Mouse (Mus musculus): ENCODE measurements at regions not wholly inside any gene's neighbourhood (a gene's known extent, or its start where the extent isn't known, plus 50 kb on each side); places are given as distances from the start of the nearest gene placed in this dataset.

DNA sequence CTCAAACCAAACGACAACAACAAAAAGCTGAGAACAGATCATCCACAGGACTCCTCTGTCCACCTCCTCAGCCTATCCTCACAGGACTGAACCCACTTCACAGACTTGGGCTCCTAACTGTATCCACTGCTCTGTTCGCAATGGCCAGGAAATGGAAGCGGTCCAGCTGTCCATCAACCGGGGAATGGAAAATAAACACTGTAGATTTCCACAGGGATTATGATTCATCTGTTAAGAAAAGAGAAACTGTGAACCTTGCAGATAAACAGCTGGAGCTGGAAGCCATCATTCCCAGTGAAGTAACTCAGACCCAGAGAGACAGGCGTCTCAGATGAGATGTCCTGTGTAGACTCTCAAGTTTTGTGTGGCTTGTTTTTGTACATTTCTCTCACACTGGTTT is 340.4 kb upstream of the Trpc7 start:
- no peak overlapping the region for H3K27ac ChIP-seq (replicated peaks)
- H3K4me3 ChIP-seq = no peak overlapping the region
- no peak for DNase-seq (ENCODE audit: low spot score)
- H3K27me3 ChIP-seq (replicated peaks; ENCODE audit: low read depth, poor library complexity, severe bottlenecking) = no peaks in the 10 kb centered on the region
- H3K4me1 ChIP-seq = peaks cover 18% of the 10 kb centered on the region
- 81% methylated on average over 5 of the region's 5 CpGs for WGBS
- H3K36me3 ChIP-seq (replicated peaks) = no peaks in the 10 kb centered on the region
- no peaks in the 10 kb centered on the region for H3K9me3 ChIP-seq

DNA sequence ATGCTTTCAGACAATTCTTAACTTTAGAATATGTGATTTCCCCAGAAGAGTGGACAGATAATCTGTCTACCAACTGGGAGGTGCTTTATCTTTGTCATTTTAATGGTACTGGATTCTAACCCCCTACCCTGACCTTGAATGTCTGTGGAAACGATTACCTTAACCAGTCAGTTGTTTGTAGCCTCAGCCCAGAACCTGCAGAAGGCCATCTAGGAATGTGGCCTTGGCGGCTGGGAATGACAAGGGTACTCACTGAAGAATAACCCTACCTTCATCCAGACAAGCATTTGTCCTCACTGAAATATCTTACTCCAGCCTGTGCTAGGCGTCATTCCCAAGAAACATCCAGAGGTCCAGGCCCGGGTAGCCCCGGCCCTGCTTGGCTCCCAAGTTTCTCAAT is 337.1 kb upstream of the Trpc7 start:
- H3K9me3 ChIP-seq = no peaks in the 10 kb centered on the region
- no peaks in the 10 kb centered on the region for H3K36me3 ChIP-seq (replicated peaks)
- H3K4me3 ChIP-seq = no peak overlapping the region
- H3K27me3 ChIP-seq (replicated peaks; ENCODE audit: low read depth, poor library complexity, severe bottlenecking) = no peaks in the 10 kb centered on the region
- no peak overlapping the region for H3K27ac ChIP-seq (replicated peaks)
- peaks cover 18% of the 10 kb centered on the region for H3K4me1 ChIP-seq
- DNase-seq (ENCODE audit: low spot score) = no peak
- WGBS = 89% methylated on average over 5 of the region's 5 CpGs

DNA sequence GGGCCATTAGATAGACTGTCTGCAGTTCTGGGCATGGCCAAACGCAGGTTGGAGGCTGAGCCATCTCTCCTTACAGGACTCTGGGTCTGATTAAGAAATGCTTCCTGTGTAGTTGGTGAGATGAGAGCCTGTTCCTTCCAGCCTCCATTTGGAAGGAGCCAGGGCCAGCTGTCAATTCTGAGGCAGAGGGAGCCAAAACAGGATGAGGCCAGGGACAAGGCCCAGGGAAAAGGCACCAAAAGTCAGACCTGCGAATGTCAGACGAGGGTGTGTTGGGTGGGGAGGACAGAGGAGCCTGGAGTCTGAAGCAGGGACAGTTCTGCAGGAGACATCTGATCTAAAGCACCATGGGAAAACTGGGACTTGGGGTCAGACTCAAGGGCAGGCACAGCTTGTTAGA is 335.9 kb upstream of the Trpc7 start:
- Histone ChIP-seq H3K27me3 (replicated peaks; ENCODE audit: low read depth, poor library complexity, severe bottlenecking) (no peaks in the 10 kb centered on the region), H3K36me3 (replicated peaks) (no peaks in the 10 kb centered on the region), H3K4me3 (no peak overlapping the region), H3K4me1 (peaks cover 11% of the 10 kb centered on the region), H3K27ac (replicated peaks) (peak overlapping the region; percentile 40; the same call in 1 of the 2 replicates), H3K9me3 (no peaks in the 10 kb centered on the region)
- peak; percentile 30 for DNase-seq (ENCODE audit: low spot score)
- WGBS = 51% methylated on average over 3 of the region's 3 CpGs

DNA sequence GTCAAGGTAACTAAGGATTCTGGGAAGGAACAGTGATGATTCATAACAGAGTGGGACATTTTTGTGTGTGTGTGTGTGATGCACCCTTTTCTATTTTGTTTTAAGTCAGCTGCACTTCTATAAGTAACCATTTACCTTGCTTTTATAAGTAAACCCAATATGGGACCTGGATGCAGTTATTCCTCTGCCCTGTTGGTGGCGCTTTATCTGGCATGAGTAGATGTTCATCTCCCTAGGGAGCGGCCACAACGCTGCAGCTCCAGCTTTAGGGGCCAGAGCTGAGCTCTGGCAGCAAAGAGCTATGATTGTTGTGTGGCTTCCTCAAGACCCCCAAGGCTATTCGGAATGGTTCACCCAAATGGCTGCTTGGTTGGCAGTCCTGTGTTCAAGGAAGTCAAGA is 334.5 kb upstream of the Trpc7 start:
- no peak for DNase-seq (ENCODE audit: low spot score)
- no peaks in the 10 kb centered on the region for H3K9me3 ChIP-seq
- WGBS = 52% methylated on average over 4 of the region's 4 CpGs
- H3K27ac ChIP-seq (replicated peaks) = no peak overlapping the region
- peaks cover 10% of the 10 kb centered on the region for H3K4me1 ChIP-seq
- H3K36me3 ChIP-seq (replicated peaks) = no peaks in the 10 kb centered on the region
- no peak overlapping the region for H3K4me3 ChIP-seq
- no peaks in the 10 kb centered on the region for H3K27me3 ChIP-seq (replicated peaks; ENCODE audit: low read depth, poor library complexity, severe bottlenecking)

DNA sequence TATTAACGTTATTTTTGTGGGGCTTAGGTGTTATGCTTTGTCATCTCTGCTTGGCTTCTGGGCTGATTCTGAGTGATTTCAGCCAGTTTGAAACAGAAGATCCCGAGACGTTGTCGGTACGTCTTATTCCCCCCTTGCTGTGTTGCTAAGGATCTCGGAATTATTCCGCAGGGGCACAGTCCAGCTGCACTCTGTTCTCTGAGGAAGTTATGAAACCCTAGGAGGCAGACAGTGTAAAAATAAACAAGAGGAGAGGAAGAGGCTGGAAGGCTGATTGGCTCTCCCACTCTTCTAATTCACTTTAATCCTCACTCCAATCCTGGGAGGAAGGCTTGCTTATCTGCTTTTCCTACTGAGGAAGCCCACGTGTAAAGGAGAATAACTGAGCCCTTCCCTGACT is 325.3 kb upstream of the Trpc7 start:
- no peaks in the 10 kb centered on the region for H3K36me3 ChIP-seq (replicated peaks)
- 69% methylated on average over 8 of the region's 8 CpGs for WGBS
- H3K4me3 ChIP-seq = no peak overlapping the region
- no peak for DNase-seq (ENCODE audit: low spot score)
- peaks cover 43% of the 10 kb centered on the region for H3K4me1 ChIP-seq
- H3K27ac ChIP-seq (replicated peaks) = no peak overlapping the region
- no peaks in the 10 kb centered on the region for H3K27me3 ChIP-seq (replicated peaks; ENCODE audit: low read depth, poor library complexity, severe bottlenecking)
- H3K9me3 ChIP-seq = no peaks in the 10 kb centered on the region

DNA sequence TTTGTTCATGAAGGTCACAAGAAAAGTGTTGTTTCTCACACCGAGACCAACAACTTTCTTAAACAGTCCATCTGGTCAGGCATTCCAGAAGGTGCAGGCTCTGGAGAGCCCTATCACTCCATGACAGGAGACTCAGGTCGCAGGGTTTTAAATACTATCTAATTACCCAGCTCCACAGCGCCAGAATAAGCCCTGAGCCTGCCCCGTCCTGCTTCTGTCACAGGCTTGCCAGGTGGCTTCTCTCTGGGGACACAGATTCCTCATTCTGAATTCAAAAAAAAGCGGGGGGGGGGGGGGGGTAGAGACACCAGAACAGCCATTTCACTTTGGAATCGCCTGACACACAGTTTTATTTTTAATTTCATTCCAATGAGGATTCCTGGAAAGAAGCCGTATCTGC is 320.4 kb upstream of the Trpc7 start:
- no peaks in the 10 kb centered on the region for H3K9me3 ChIP-seq
- no peak for DNase-seq (ENCODE audit: low spot score)
- no peak overlapping the region for H3K27ac ChIP-seq (replicated peaks)
- H3K36me3 ChIP-seq (replicated peaks) = no peaks in the 10 kb centered on the region
- WGBS = 27% methylated on average over 7 of the region's 7 CpGs
- peaks cover 40% of the 10 kb centered on the region for H3K4me1 ChIP-seq
- H3K4me3 ChIP-seq = no peak overlapping the region
- H3K27me3 ChIP-seq (replicated peaks; ENCODE audit: low read depth, poor library complexity, severe bottlenecking) = no peaks in the 10 kb centered on the region

DNA sequence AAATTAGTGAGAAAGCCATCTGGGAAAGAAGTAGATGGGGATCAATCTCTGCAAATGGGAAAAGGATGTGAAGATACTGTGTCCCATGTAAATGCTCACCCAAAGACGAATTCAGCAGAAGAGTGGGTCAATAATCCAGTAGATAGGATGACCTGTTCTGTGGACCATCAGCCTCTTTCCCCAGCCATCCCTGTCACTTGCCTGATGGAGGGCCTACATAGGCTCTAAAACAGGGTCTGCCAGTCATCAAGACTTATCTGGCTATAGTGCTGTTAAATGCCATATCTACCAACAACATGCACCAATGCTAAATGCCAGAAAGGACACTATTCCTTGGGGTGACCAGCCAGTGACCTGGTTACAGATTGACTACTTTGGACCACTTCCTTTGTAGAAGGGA is 316.5 kb upstream of the Trpc7 start:
- Histone ChIP-seq H3K27ac (replicated peaks) (no peak overlapping the region), H3K4me1 (peaks cover 15% of the 10 kb centered on the region), H3K9me3 (no peaks in the 10 kb centered on the region), H3K4me3 (no peak overlapping the region), H3K36me3 (replicated peaks) (no peaks in the 10 kb centered on the region), H3K27me3 (replicated peaks; ENCODE audit: low read depth, poor library complexity, severe bottlenecking) (no peaks in the 10 kb centered on the region)
- no peak for DNase-seq (ENCODE audit: low spot score)
- 75% methylated on average over 1 of the region's 1 CpGs for WGBS

DNA sequence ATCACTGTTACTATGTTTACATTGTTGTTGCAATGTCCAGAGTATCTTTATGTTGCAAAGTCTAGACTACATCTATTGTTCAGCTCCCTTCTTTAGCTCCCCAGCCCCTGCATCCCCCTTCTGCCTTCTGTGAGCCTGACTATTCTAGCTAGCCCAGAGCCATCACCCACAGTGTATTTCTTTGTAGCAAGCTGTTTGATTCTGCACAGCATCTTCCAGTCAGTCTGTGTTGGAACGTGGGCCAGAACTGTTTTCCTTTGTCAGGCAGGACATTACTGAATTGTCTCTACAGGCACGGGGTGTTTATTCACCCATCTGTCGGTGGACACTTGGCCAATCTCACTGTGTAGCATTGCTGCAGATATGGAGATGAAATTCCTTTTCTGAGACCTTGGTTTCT is 295.4 kb upstream of the Trpc7 start:
- no peaks in the 10 kb centered on the region for H3K4me1 ChIP-seq
- no peak for DNase-seq (ENCODE audit: low spot score)
- 81% methylated on average over 3 of the region's 3 CpGs for WGBS
- no peak overlapping the region for H3K4me3 ChIP-seq
- no peaks in the 10 kb centered on the region for H3K36me3 ChIP-seq (replicated peaks)
- H3K9me3 ChIP-seq = no peaks in the 10 kb centered on the region
- no peak overlapping the region for H3K27ac ChIP-seq (replicated peaks)
- no peaks in the 10 kb centered on the region for H3K27me3 ChIP-seq (replicated peaks; ENCODE audit: low read depth, poor library complexity, severe bottlenecking)

DNA sequence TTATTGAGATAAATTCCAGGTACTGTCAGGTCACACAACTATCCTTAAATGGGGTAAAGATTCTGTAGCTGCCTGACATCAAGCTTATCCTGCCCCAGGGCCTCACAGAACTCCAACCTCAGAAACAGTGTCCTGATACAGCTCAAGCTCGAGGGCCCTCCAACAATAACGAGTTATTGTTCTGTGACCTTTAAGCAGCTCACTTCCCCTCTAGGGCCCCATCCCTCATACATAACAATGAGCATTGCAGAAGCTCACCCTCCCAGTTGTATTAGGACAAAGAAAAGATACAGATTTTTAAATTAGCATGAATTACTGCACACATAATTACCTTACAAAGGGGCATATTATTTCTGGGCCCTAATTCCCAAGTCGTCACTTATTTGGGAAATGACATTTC is 293.5 kb upstream of the Trpc7 start:
- H3K27ac ChIP-seq (replicated peaks) = no peak overlapping the region
- no peaks in the 10 kb centered on the region for H3K4me1 ChIP-seq
- 28% methylated on average over 3 of the region's 3 CpGs for WGBS
- no peak overlapping the region for H3K4me3 ChIP-seq
- no peaks in the 10 kb centered on the region for H3K36me3 ChIP-seq (replicated peaks)
- no peaks in the 10 kb centered on the region for H3K9me3 ChIP-seq
- no peaks in the 10 kb centered on the region for H3K27me3 ChIP-seq (replicated peaks; ENCODE audit: low read depth, poor library complexity, severe bottlenecking)
- no peak for DNase-seq (ENCODE audit: low spot score)

DNA sequence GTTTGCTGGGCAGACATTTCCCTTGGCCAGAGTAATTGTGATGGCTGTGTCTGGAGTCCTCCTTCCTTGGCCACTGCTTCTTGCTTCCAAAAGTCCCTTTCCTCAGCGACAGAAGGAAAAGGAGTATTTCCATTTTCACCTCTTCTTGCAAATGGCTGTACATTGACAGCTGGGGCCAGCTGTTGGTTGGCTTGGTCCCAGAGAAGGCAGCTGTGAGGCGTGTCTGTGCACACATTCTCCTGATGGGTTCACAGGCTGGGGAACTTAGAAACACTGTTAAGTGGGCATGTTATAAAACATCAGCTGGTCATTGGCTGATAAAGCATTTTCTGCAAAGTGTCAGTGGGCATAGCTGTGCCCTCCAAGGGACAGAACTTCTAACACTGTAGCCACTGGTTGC is 290.4 kb upstream of the Trpc7 start:
- H3K36me3 ChIP-seq (replicated peaks) = no peaks in the 10 kb centered on the region
- DNase-seq (ENCODE audit: low spot score) = no peak
- no peaks in the 10 kb centered on the region for H3K9me3 ChIP-seq
- H3K27me3 ChIP-seq (replicated peaks; ENCODE audit: low read depth, poor library complexity, severe bottlenecking) = no peaks in the 10 kb centered on the region
- no peaks in the 10 kb centered on the region for H3K4me1 ChIP-seq
- WGBS = 89% methylated on average over 2 of the region's 2 CpGs
- H3K27ac ChIP-seq (replicated peaks) = no peak overlapping the region
- no peak overlapping the region for H3K4me3 ChIP-seq

DNA sequence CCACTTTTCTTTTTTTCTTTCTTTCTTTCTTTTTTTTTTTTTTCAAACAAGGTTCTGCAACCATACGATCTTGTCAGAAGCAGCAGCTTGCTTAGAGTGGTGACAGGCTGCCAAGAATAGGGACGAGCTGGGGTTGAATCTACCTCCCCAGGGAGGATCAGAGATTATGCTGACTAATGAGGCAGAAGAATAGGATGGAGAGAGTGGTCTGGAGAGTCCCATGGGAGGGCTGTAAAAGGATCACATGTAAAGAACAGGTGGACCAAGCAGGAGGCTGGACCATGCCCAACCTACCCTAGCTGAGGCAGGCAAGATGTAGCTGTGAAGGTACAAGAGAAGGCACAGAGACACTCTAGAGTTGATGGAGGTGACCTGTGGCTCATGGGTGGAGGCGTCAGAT is 274.4 kb upstream of the Trpc7 start:
- WGBS = 67% methylated on average over 3 of the region's 3 CpGs
- no peak for DNase-seq (ENCODE audit: low spot score)
- Histone ChIP-seq H3K36me3 (replicated peaks) (no peaks in the 10 kb centered on the region), H3K4me1 (0 out of 2 replicates have a peak, but pooled peaks cover 2% of the 10 kb centered on the region), H3K9me3 (no peaks in the 10 kb centered on the region), H3K4me3 (no peak overlapping the region), H3K27me3 (replicated peaks; ENCODE audit: low read depth, poor library complexity, severe bottlenecking) (no peaks in the 10 kb centered on the region), H3K27ac (replicated peaks) (no peak overlapping the region)

DNA sequence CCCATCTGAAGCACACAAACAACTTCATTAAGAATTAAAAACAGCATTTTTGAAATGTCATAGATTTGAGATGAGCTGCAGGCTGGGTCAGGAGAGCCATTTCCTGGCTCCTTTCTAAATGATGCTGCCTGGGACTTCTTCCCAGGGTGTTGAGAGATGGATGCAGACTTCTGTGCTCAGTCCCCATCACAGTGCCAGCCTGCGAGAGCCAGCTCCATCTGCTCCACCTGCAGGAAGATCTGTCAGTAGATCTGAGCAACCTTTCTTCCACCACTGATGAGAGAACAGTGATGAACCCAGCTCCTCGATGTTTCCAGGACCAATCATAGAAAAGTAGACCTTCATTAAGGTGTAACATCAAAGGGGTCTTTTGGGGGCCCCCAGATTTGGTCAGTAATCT is 273.8 kb upstream of the Trpc7 start:
- Histone ChIP-seq H3K27me3 (replicated peaks; ENCODE audit: low read depth, poor library complexity, severe bottlenecking) (no peaks in the 10 kb centered on the region), H3K9me3 (no peaks in the 10 kb centered on the region), H3K27ac (replicated peaks) (no peak overlapping the region), H3K4me1 (0 out of 2 replicates have a peak, but pooled peaks cover 2% of the 10 kb centered on the region), H3K36me3 (replicated peaks) (no peaks in the 10 kb centered on the region), H3K4me3 (no peak overlapping the region)
- DNase-seq (ENCODE audit: low spot score) = no peak
- 89% methylated on average over 2 of the region's 2 CpGs for WGBS

DNA sequence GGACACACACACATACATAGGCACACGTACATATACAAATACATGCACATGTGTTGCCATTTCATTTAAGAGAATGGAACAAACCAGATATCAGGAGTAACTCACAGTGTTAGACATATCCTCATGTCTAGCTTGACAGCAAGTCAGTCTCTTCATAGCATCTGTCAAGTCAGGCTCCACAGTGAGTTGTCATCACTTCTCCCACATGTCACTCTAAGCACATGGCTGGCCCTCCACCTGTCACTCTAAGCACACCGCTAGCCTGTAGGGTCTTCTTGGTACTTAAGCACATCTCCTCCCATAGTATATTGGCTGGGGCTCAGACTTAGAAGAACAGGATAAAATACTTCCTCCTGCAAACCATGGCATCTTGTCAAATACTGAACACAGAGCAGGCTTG is 269.6 kb upstream of the Trpc7 start:
- Histone ChIP-seq H3K4me1 (no peaks in the 10 kb centered on the region), H3K27me3 (replicated peaks; ENCODE audit: low read depth, poor library complexity, severe bottlenecking) (no peaks in the 10 kb centered on the region), H3K4me3 (no peak overlapping the region), H3K9me3 (no peaks in the 10 kb centered on the region), H3K36me3 (replicated peaks) (no peaks in the 10 kb centered on the region), H3K27ac (replicated peaks) (no peak overlapping the region)
- 89% methylated on average over 2 of the region's 2 CpGs for WGBS
- no peak for DNase-seq (ENCODE audit: low spot score)

DNA sequence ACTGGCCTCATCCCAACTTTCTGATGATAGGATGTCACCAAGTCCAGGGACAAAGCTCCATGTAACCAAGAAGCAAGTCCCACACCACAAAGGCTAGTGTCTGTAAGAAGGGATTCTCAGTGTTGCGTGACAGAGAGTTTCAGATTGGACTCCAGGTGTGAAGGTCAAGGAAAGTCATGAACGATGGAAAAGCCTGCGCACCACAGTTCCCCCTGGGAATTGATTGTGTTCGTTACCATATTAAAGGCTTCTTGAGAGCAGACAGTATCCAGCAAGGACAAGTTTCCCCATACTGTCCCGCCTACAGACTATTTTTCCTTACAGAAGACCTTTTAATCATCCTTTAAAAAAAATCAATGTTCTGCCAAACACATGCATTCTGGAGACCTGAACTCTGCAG is 257.0 kb upstream of the Trpc7 start:
- H3K9me3 ChIP-seq = no peaks in the 10 kb centered on the region
- H3K4me1 ChIP-seq = peaks cover 16% of the 10 kb centered on the region
- 62% methylated on average over 5 of the region's 5 CpGs for WGBS
- H3K4me3 ChIP-seq = no peak overlapping the region
- no peak overlapping the region for H3K27ac ChIP-seq (replicated peaks)
- no peaks in the 10 kb centered on the region for H3K27me3 ChIP-seq (replicated peaks; ENCODE audit: low read depth, poor library complexity, severe bottlenecking)
- H3K36me3 ChIP-seq (replicated peaks) = no peaks in the 10 kb centered on the region
- DNase-seq (ENCODE audit: low spot score) = no peak
